Mouse (Mus musculus) right cerebral cortex, postnatal 25 days (tissue): ENCODE results near the gene Gm3646.

Experiments used
- DNase-seq: peaks from one replicate; pipeline ENCODE4 v3.0.0; 2022

Gene Gm3646

GRCm38 (mm10) chr1:39779111-39779980 is 25.8 kb downstream of the Gm3646 start:
- DNase-seq, result no peak

GRCm38 (mm10) chr1:39773991-39774729 is 31.0 kb downstream of the Gm3646 start:
- no peak for DNase-seq

GRCm38 (mm10) chr1:39773551-39773950 is 31.6 kb downstream of the Gm3646 start:
- no peak for DNase-seq

DNA sequence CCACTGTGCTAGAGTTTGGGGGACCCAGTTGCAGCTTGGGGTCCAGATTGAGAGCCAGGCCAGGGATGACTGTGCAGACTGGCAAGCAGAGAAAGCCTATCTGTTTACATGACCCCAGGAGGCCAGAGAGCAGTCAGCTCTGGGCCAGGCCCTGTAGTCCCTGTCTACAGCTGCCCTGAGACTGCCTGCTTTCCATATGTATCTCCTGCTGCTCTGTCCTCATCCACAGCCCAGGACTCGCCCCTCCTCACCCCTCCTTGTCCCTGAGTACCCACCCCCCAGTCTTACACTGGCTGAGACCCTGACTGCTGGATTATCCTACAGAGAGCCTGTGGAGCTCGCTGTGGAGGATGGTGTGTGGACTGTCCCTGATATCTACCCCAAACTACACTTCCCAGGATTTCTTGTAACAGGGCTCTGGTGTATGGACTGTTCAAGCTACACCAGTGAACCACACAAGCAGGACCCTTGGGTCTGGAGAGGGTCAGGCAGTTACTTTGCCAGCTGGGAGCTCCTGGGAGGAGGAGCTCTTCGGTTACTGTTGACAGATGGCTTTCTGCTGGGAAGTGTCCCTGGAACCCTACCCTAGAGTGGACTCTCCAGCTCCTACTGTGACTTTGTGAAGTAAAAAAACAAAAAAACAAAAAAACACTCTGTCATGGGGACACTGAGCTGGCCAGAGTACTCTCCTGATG is 32.6 kb downstream of the Gm3646 start:
- no peak for DNase-seq

- no peak for DNase-seq
These were observed 34.7 kb downstream of the Gm3646 start for GRCm38 (mm10) chr1:39770436-39770835.

- no peak for DNase-seq
These were observed 37.1 kb downstream of the Gm3646 start for GRCm38 (mm10) chr1:39768017-39768416.

GRCm38 (mm10) chr1:39765854-39766493 is 39.2 kb downstream of the Gm3646 start:
- DNase-seq, result no peak

GRCm38 (mm10) chr1:39762025-39762370 is 43.1 kb downstream of the Gm3646 start:
- peak; percentile 75 for DNase-seq

GRCm38 (mm10) chr1:39761211-39762024 is 43.7 kb downstream of the Gm3646 start:
- peak; percentile 55 for DNase-seq

GRCm38 (mm10) chr1:39760181-39760715 is 44.9 kb downstream of the Gm3646 start:
- DNase-seq, result no peak

DNA sequence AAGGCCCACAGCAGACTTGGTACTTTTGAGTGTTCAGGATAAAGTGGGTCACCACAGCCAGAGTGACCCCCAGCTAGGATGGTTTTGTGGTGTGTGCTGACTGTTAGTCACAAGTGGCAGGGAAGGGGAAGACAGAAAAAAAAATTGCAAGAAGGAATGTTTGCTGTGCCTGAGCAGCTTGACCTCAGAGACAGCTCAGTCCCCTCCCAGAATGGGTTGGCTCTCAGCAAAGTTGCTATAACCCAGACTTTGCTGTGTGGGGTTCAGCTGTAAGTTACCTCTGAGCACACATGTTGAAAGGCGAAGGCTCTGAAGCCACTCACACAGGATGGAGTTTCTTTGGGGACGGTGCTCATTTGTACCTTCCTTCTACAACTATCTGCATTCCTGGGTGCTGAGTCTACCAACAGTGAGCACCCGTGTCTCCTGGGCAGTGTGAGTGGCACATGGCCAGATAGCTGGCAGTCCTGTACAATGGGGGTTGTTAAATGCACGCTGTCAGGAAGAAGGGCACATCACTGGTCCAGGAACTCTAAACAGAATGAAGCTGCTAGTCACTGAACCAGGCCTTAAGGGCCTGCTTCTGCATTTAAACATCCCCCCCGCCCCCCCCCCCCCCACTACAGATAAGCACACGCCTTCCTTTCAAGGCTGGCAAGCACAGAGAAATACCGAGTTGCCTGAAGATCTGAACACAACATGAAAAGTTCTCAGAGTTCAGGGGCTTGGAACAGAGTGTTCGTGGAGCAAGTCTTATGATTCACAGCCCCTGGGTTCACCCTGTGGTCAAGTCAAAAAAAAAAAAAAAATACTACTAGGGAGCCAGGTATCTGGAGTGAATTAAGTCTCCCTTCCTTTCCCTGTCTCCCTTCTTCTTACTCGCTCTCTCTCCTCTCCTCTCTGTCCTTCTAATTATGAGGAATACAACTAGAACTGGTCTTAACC is 45.6 kb downstream of the Gm3646 start:
- DNase-seq, result no peak

- DNase-seq, result no peak
These were observed 46.9 kb downstream of the Gm3646 start for GRCm38 (mm10) chr1:39758244-39758643.

DNA sequence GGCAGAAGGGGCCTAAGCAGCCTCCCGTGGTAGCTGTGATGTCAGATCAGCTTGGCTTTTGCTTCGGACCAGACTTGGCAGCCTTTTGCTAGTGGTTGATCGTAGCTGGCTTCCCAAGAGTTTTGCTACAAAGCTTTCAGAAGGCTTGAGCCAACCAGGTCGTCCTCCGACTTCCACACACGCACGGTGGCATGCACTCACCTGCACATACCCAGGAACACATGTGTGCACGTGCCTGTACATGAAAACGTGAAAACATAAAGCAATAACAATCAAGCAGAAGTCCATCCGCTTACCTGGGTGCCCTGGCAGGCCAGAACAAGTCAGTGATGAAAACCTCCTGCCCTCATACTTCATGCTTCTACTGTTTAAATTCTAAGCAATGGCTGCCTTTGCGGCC is 48.2 kb downstream of the Gm3646 start:
- no peak for DNase-seq

GRCm38 (mm10) chr1:39754224-39754957 is 50.7 kb downstream of the Gm3646 start:
- no peak for DNase-seq
